Mouse (Mus musculus) heart, postnatal 0 days (tissue): Measurements from ENCODE around the gene Stk35. TPM values are rescaled to one million over a fixed set of nuclear protein-coding genes. Genes with fewer than 3 reads are reported as not detected.

ENCODE experiments used
- ATAC-seq: fragments of 200-750 bp; cut with Nextera tagmentation; 2 replicates; pipeline ENCODE4 v1.8.0; 2017; ENCODE audit warnings: low read depth, moderate number of reproducible peaks, moderate library complexity; ENCODE audit not compliant: insufficient read depth
- DNase-seq: peaks from one replicate; pipeline ENCODE4 v3.0.0-alpha.2; 2016; ENCODE audit warnings: low spot score
- H3K27ac ChIP-seq: fragments of 300-500 bp; sonication (generic); 2 replicates; pipeline ENCODE4 v1.5.1; 2014; ENCODE audit warnings: low read depth, mild to moderate bottlenecking
- H3K27me3 ChIP-seq: fragments of 300-500 bp; sonication (generic); 2 replicates; pipeline ENCODE4 v1.6.1; 2014; ENCODE audit warnings: low read length, mixed read lengths; ENCODE audit not compliant: control insufficient read depth, insufficient read depth
- H3K36me3 ChIP-seq: fragments of 300-500 bp; sonication (generic); replicated peaks from 2 replicates; pipeline ENCODE4 v1.6.1; 2014; ENCODE audit warnings: low read length, mixed read lengths; ENCODE audit not compliant: control insufficient read depth, insufficient read depth
- H3K4me1 ChIP-seq: fragments of 300-500 bp; sonication (generic); 2 replicates; pipeline ENCODE4 v1.6.1; 2014; ENCODE audit warnings: antibody characterized with exemption; ENCODE audit not compliant: control insufficient read depth, insufficient read depth
- H3K4me2 ChIP-seq: fragments of 300-500 bp; sonication (generic); 2 replicates; pipeline ENCODE4 v1.6.1; 2014; ENCODE audit warnings: low read depth, mild to moderate bottlenecking, low read length, moderate library complexity
- H3K4me3 ChIP-seq: fragments of 300-500 bp; sonication (generic); 2 replicates; pipeline ENCODE4 v1.5.1; 2014; ENCODE audit warnings: low read depth, low read length
- H3K9ac ChIP-seq: fragments of 300-500 bp; sonication (generic); replicated peaks from 2 replicates; pipeline ENCODE4 v1.6.1; 2014; ENCODE audit warnings: low read depth, low read length, mixed read lengths
- H3K9me3 ChIP-seq: fragments of 300-500 bp; sonication (generic); replicated peaks from 2 replicates; pipeline ENCODE4 v1.6.1; 2016; ENCODE audit warnings: low read length; ENCODE audit not compliant: control insufficient read depth
- CTCF ChIP-seq: IDR thresholded peaks from 2 replicates; pipeline ENCODE4 v1.5.1; 2016; ENCODE audit warnings: antibody characterized with exemption, control low read depth, low read depth
- EP300 ChIP-seq: IDR thresholded peaks from 2 replicates; pipeline ENCODE4 v1.6.1; 2016; ENCODE audit warnings: antibody characterized with exemption, low read depth
- WGBS: fragments of 180-500 bp; shearing (Covaris S2); extraction: QIAGEN DNeasy Blood & Tissue Kit; methylation state at CpG from one replicate; pipeline ENCODE4 v1.1.7; 2014; 5-methylcytosine and 5-hydroxymethylcytosine counted together
- polyA plus RNA-seq: library from polyadenylated mRNA; unstranded; fragments of >200 nt; fragmentation: Nextera tagmentation; extraction: Ambion mirVana; gene quantifications from 2 replicates; pipeline ENCODE4 v1.2.1, GENCODE M21; 2015
- total RNA-seq: library from RNA; depleted of rRNA; stranded (reverse); fragments of >200 nt; gene quantifications from 2 replicates; pipeline ENCODE4 v1.2.3, GENCODE M21; 2014; ENCODE audit warnings: low replicate concordance

Gene Stk35
- total and polyA plus RNA-seq, 2 experiments from 2014 or later: 4.7 to 11.1 TPM

DNA sequence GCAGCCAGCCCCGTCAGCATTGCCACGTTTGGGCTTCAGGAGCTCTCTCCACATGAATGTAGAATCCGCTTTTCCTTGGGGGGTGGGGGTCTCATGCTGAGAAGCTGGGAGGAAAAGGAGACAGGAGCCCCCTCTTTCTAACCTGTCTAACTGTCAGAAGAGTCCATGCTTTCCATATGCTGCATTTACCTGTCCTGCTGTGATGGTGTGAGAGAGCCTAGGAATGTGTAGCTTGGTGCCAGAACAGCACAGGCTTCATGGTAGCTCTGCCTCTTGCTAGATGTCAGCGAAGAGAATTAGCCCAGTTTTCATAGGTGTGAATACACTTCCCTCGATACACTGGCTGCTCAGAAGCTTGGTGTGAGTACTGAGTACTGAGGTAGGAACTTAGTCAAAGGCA lies 21.3 kb downstream of the Stk35 start:
- WGBS: 81% methylated on average over 5 of the region's 5 CpGs
- TF ChIP-seq EP300 (no peak), CTCF (no peak)
- peaks cover 62% of the 10 kb centered on the region for H3K4me1 ChIP-seq

DNA sequence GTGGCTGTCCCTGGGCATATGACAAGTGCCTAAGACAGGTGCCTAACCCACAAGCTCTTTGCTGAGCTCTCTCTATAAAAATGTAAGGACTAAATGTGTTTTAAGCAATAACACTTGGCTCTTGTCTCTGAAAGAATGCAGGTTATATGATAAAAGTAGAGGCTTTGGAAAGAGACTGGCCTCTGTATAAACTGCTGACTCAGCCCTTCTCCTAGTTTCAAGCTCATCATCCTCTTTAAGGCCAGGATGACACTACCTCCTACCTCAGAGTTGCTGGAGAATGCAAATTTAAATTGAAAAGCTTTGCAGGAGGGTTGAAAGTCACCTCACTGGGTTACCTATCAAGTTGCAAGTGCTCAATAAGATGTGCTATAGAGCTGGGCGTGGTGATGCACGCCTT lies 23.0 kb downstream of the Stk35 start:
- Histone ChIP-seq H3K27me3 (no peaks in the 10 kb centered on the region), H3K4me1 (peaks cover 45% of the 10 kb centered on the region), H3K4me3 (no peak overlapping the region), H3K9me3 (no peaks in the 10 kb centered on the region), H3K36me3 (peaks cover 11% of the 10 kb centered on the region), H3K9ac (no peak overlapping the region), H3K27ac (peak overlapping the region; percentile 83), H3K4me2 (peak overlapping the region; percentile 36)
- no peak for DNase-seq
- ATAC-seq: no peak
- TF ChIP-seq EP300 (no peak), CTCF (no peak)
- 93% methylated on average over 2 of the region's 2 CpGs for WGBS

More for the DNA sequence above, 21.3 kb downstream of the Stk35 start:
- Histone ChIP-seq H3K27ac (no peak overlapping the region), H3K9me3 (no peaks in the 10 kb centered on the region), H3K27me3 (no peaks in the 10 kb centered on the region), H3K4me2 (no peak overlapping the region), H3K36me3 (no peaks in the 10 kb centered on the region; the same call in 1 of the 2 replicates), H3K9ac (no peak overlapping the region), H3K4me3 (no peak overlapping the region)
- DNase-seq (no peak), ATAC-seq (no peak)

DNA sequence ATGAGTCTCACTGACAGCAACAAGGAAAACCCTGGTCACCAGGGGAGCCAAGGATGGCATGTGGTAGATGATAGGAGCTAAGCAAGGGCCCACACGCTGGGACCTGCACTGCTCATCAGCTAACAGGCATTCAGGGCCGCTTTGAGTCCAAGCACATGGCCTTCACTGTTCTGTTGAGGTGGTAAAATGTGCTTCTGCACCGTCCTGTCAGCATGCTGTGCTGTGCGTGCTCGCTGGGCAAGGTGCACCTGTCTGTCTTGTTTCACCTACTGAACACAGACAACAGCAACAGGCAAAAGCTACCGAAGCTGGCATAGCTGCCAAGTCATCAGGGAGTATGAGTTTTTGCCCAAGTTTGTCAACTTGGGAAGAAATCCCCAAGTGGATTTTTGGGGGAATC lies 23.9 kb downstream of the Stk35 start:
- H3K4me3 ChIP-seq: no peak overlapping the region
- H3K9ac ChIP-seq: no peak overlapping the region
- H3K36me3 ChIP-seq: peaks cover 21% of the 10 kb centered on the region
- 71% methylated on average over 6 of the region's 6 CpGs for WGBS
- no peak overlapping the region for H3K4me2 ChIP-seq
- peaks cover 35% of the 10 kb centered on the region for H3K4me1 ChIP-seq
- ATAC-seq (no peak), DNase-seq (no peak)
- no peaks in the 10 kb centered on the region for H3K9me3 ChIP-seq
- TF ChIP-seq EP300 (no peak), CTCF (no peak)
- H3K27ac ChIP-seq: no peak overlapping the region
- no peaks in the 10 kb centered on the region for H3K27me3 ChIP-seq

DNA sequence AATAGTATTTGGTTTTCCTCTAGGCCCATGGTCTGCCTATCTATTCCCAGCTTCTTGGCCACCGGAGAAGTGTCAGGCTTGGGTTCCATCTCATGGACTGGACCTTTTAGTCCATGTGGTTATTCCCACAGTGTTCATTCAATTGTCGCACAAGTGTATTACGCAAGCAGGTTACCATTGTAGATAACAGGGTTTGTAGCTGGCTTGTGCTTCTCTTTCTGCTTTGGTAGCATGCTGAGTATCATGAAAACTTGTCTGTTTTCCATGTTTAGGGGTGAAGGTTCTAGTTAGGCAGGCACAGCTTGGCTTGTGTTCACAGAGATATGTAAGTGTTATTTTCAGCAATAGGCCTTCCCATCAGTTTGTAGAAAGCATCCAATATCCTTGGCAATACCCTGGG lies 25.8 kb downstream of the Stk35 start:
- 84% methylated on average over 3 of the region's 3 CpGs for WGBS
- H3K9ac ChIP-seq: no peak overlapping the region
- H3K4me1 ChIP-seq: peaks cover 17% of the 10 kb centered on the region
- no peak for TF ChIP-seq EP300
- TF ChIP-seq CTCF: no peak
- DNase-seq: no peak
- no peaks in the 10 kb centered on the region for H3K27me3 ChIP-seq
- no peak overlapping the region for H3K4me3 ChIP-seq
- no peak for ATAC-seq
- H3K36me3 ChIP-seq: peaks cover 35% of the 10 kb centered on the region
- no peak overlapping the region for H3K27ac ChIP-seq
- no peak overlapping the region for H3K4me2 ChIP-seq
- H3K9me3 ChIP-seq: no peaks in the 10 kb centered on the region

DNA sequence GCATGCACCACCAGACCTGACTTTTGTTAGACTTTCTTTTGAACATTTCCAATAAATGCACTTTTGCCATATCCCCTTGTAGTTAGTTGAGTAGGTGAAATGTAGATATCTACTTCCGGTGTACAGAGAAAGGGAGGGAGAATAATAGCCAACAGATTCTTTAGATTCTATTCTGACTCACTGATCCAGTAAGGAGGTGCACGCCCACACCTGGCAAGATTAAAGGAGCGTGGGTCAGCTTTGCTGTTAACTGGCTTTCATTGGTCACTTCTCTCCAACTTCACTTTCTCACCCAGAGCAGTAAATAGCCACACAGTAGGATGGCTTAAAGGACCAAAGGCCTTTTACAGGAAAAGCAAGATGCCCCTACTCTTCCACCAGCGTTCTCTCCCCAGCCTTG lies 32.7 kb downstream of the Stk35 start:
- Histone ChIP-seq H3K4me2 (no peak overlapping the region), H3K27me3 (no peaks in the 10 kb centered on the region), H3K36me3 (peaks cover 36% of the 10 kb centered on the region), H3K9ac (no peak overlapping the region), H3K9me3 (no peaks in the 10 kb centered on the region), H3K4me1 (peaks cover 7% of the 10 kb centered on the region; the same call in 1 of the 2 replicates), H3K4me3 (no peak overlapping the region), H3K27ac (no peak overlapping the region)
- ATAC-seq (no peak), DNase-seq (no peak)
- TF ChIP-seq EP300 (no peak), CTCF (no peak)
- 79% methylated on average over 4 of the region's 4 CpGs for WGBS

DNA sequence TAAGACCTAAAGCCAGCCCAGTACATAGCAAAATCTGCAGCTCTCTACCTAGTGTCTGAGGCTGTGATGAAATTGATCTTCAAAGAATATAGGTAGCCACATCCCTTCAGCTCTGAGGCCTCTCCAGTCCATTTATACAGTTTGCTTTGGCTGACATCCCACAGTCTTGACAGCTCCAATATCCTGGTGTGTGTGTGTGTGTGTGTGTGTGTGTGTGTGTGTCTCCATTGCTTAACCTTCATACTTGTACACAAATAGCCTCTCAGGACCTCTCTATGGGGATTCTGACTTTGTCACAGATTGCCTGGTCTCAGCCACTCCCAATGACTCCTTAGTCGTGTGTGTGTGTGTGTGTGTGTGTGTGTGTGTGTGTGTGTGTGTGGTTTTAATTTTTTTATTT lies 33.9 kb downstream of the Stk35 start:
- Histone ChIP-seq H3K4me3 (no peak overlapping the region), H3K27me3 (no peaks in the 10 kb centered on the region), H3K4me1 (peaks cover 7% of the 10 kb centered on the region; the same call in 1 of the 2 replicates), H3K36me3 (peaks cover 24% of the 10 kb centered on the region), H3K4me2 (no peak overlapping the region), H3K9me3 (no peaks in the 10 kb centered on the region), H3K27ac (no peak overlapping the region), H3K9ac (no peak overlapping the region)
- WGBS: 58% methylated on average over 1 of the region's 1 CpGs
- ATAC-seq: peak; percentile 49; the same call in 1 of the 2 replicates
- DNase-seq: no peak
- TF ChIP-seq EP300 (no peak), CTCF (no peak)
